Mouse (Mus musculus) embryonic fibroblast, embryonic 13.5 days (primary cell): ENCODE measurements around the gene Gfap. TPM values are rescaled to one million over a fixed set of nuclear protein-coding genes. Genes with fewer than 3 reads are reported as not detected.
A peak's percentile ranks its signal among the peaks of the same experiment; 100 is the strongest.

Experiments used
- H3K27ac ChIP-seq: 2 replicates; pipeline ENCODE4 v1.5.1; 2012; ENCODE audit warnings: low read length, control low read depth, inconsistent platforms; ENCODE audit not compliant: insufficient read depth
- H3K4me1 ChIP-seq: 2 replicates; pipeline ENCODE4 v1.6.1; 2011; ENCODE audit warnings: low read length; ENCODE audit not compliant: control insufficient read depth, insufficient read depth
- H3K4me3 ChIP-seq: 2 replicates; pipeline ENCODE4 v1.5.1; 2011; ENCODE audit warnings: mild to moderate bottlenecking, control low read depth, low read length; ENCODE audit not compliant: insufficient read depth
- CTCF ChIP-seq: IDR thresholded peaks from 2 replicates; pipeline ENCODE4 v1.5.1; 2011; ENCODE audit warnings: mild to moderate bottlenecking, control low read depth, low read length, moderate library complexity, borderline replicate concordance; ENCODE audit not compliant: insufficient read depth
- POLR2A ChIP-seq: IDR thresholded peaks from 2 replicates; pipeline ENCODE4 v1.6.1; 2011; ENCODE audit warnings: low read depth, mild to moderate bottlenecking, control low read depth, low read length, moderate library complexity
- polyA plus RNA-seq: library from polyadenylated mRNA; stranded (reverse); fragments of >200 nt; gene quantifications from 2 replicates; pipeline ENCODE4 v1.2.4, GENCODE M21; 2011; ENCODE audit warnings: low read depth; ENCODE audit not compliant: missing spikeins, insufficient read length

Gfap gene
- polyA plus RNA-seq, 1 experiment = 1.4 TPM

DNA sequence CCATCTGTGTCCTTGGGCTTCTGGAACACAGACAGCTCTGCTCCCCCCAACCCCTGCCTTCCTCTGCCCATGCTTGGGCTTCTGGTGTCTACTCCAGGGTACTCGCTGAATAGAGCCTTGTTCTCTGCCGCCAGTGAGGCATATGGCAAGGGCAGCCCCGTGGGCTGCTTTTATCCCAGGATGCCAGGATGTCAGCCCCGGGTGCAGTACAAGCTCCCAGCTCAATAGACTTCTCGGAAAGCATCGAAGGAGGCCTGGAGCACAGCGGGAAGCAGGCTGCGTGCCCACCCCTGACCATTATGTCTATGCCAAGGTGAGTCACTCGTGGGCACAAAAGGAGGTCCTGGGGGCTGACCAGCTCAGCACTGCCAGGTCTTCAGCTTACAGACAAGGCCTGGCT is 2.3 kb downstream of the Gfap start:
- Histone ChIP-seq H3K4me1 (no peaks in the 10 kb centered on the region), H3K4me3 (no peak overlapping the region), H3K27ac (no peak overlapping the region)
- TF ChIP-seq POLR2A = no peak
- no peak for TF ChIP-seq CTCF

DNA sequence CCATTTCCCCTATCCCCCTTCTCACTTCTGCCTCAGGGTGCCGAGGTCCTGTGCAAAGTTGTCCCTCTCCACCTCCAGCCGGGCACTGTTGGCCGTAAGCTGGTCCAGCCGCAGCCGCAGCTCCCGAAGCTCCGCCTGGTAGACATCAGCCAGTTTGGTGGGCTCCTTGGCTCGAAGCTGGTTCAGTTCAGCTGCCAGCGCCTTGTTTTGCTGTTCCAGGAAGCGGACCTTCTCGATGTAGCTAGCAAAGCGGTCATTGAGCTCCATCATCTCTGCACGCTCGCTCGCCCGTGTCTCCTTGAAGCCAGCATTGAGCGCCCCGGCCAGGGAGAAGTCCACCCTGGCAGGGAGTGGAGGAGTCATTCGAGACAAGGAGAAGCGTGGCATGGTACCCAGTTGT is 4.1 kb downstream of the Gfap start:
- TF ChIP-seq POLR2A (no peak), CTCF (no peak)
- Histone ChIP-seq H3K27ac (no peak overlapping the region), H3K4me1 (no peaks in the 10 kb centered on the region)

DNA sequence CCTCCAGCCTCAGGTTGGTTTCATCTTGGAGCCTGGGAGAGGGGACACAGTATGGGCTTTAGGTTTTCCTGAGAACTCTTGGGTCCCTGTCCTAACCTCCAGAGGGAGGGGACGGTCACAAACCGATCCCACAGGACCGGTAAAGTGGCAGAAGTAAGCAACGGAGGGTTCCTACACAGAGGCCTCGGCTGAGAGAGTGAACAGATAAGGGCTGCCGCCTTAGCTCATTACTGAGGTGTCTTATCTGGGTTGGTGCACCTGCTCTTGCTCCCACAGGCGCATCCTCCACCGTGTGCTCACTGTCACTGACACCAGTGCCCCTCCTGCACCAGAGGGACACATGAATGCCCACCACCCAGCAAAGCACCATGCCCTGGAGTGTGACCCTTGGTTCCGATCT is 4.9 kb downstream of the Gfap start:
- TF ChIP-seq CTCF = no peak
- TF ChIP-seq POLR2A = no peak
- H3K4me3 ChIP-seq = no peak overlapping the region
- no peaks in the 10 kb centered on the region for H3K4me1 ChIP-seq
- H3K27ac ChIP-seq = no peak overlapping the region

More for the DNA sequence above, 4.1 kb downstream of the Gfap start:
- H3K4me3 ChIP-seq = no peak overlapping the region

DNA sequence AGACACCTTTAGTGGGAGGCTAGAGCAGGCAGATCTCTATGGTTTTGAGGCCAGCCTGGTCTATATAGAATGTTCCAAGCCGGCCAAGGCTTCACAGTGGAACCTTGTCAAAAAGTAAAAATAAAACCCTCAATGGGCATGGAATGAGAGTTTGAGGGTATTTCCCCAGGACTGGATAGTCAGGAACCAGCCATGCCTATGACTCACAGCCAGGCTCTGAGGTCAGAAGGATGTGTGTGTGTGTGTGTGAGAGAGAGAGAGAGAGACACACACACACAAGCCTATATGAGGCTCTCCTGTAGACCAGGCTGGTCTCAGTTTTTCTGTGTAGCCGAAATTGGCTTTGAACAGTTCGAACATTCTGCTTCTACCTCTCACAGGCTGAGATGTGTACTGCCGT is 6.0 kb downstream of the Gfap start:
- Histone ChIP-seq H3K27ac (no peak overlapping the region), H3K4me1 (no peaks in the 10 kb centered on the region), H3K4me3 (no peak overlapping the region)
- no peak for TF ChIP-seq CTCF
- no peak for TF ChIP-seq POLR2A

DNA sequence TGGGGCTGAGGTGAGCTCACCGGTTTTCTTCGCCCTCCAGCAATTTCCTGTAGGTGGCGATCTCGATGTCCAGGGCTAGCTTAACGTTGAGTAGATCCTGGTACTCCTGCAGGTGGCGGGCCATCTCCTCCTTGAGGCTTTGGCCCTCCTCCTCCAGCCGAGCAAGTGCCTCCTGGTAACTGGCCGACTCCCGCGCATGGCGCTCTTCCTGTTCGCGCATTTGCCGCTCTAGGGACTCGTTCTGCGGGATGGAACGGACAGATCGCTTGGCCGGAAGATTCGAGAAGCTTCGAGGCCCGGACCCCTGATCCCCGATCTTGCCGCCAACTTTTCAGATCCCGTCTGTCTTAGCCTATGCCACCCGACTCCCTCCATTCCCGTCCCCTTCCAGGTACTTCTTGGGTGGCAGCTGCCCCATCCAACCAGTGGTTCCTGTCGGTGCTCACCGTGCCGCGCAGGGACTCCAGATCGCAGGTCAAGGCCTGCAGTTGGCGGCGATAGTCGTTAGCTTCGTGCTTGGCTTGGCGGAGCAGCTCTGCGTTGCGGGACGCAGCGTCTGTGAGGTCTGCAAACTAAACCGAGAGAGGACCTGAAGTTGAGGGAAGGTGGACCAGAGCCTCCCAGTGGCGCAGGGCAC is 7.6 kb downstream of the Gfap start:
- H3K27ac ChIP-seq = no peak overlapping the region
- peak overlapping the region; percentile 0; the same call in 1 of the 2 replicates for H3K4me3 ChIP-seq
- TF ChIP-seq POLR2A (no peak), CTCF (peak; percentile 75; the same call in 1 of the 2 replicates)
- no peaks in the 10 kb centered on the region for H3K4me1 ChIP-seq

- no peak overlapping the region for H3K27ac ChIP-seq
- H3K4me1 ChIP-seq = no peaks in the 10 kb centered on the region
- TF ChIP-seq CTCF (no peak), POLR2A (no peak)
- H3K4me3 ChIP-seq = no peak overlapping the region
These were observed 10.6 kb downstream of the Gfap start for GRCm38 (mm10) chr11:102890096-102890495.

DNA sequence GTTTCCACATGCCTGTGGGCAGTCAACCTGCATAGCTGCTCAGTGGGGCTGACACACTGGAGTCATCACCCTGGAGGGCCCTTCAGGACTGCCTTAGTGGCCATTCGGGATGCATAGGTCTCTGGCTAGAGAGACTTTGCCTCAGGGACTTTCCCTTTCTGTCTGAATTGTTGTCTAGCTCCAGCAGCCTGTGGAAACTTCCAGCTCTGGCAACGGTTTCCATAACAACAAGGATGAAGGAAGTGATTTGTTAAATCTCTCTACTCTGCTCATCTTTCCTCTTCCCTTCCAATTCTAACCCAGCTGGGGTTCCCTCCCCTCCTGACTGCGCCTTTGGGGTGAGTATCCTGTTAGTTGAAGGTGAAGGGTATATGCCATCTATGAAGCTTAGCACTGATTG is 12.6 kb downstream of the Gfap start:
- TF ChIP-seq CTCF = no peak
- no peak for TF ChIP-seq POLR2A
- Histone ChIP-seq H3K4me3 (no peak overlapping the region), H3K27ac (no peak overlapping the region), H3K4me1 (no peaks in the 10 kb centered on the region)

GRCm38 (mm10) chr11:102887433-102887832 is 13.3 kb downstream of the Gfap start:
- TF ChIP-seq POLR2A = no peak
- no peak for TF ChIP-seq CTCF

GRCm38 (mm10) chr11:102884616-102885219 is 16.0 kb downstream of the Gfap start, which contains the start of gene Fam187a:
Fam187a (plus strand) TSS chr11:102885169.
- no peak for TF ChIP-seq CTCF
- no peak for TF ChIP-seq POLR2A
- no peak within 1 kb of the TSS for H3K27ac ChIP-seq
- H3K4me1 ChIP-seq = no peaks in the 10 kb centered on the region
- H3K4me3 ChIP-seq = no peak within 1 kb of the TSS

More at GRCm38 (mm10) chr11:102887433-102887832, 13.3 kb downstream of the Gfap start:
- Histone ChIP-seq H3K4me1 (no peaks in the 10 kb centered on the region), H3K4me3 (no peak overlapping the region), H3K27ac (no peak overlapping the region)

DNA sequence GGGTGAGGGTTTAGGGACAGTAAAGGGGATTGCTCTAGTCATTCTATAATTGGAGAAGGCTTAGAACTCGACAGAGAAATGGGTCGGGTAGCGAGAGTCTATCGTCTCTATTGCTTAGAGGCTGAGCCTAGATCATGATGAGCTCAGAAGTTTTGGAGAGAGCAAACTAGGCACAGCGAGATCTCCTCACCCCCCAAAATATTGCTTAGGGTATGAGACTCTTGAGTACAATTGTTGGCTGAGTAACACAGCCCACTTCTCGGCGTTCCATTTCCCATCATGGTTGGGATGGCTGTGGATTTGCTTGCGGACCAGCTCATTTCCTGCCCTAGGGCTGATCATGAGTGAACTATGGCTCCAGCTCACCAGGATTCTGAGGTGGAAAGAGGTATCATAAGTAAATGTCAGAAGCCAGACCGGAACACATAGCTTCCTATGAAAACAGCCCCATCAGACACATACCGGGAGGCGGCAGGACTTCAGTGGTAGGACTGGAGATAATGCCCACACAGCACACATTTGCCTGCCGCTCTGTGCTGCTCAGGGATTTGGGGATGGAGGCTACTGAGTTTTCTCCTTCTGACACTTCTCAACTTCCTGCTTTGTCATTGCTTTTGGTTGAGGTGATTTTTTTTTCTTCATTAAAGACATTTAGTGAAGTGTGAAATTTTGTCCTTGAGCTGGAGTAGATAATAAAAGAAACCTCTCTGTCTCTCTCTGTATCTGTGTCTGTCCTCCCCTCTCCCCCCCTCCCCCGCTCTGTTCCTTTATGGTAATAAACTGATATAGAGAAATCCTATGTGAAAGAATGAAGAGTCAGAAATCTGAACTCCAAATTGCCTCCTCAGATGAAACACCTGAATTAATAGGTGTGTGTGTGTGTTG is 19.2 kb downstream of the Gfap start:
- Histone ChIP-seq H3K4me1 (peaks cover 5% of the 10 kb centered on the region), H3K27ac (no peak overlapping the region), H3K4me3 (peak overlapping the region; percentile 63)
- TF ChIP-seq POLR2A = no peak
- TF ChIP-seq CTCF = no peak
